Mouse (Mus musculus) ZHBTc4 (cell line): ENCODE data around the gene Iqcf6.
"Not testable (repeated sequence)": the region's sequence is repeated elsewhere in the genome, so short reads cannot be mapped to it uniquely, and the experiment has no call there.

Experiments
- DNase-seq: peaks from one replicate; pipeline ENCODE4 v3.0.0-alpha.2; 2011; ENCODE audit warnings: low read depth, low spot score

Iqcf6 gene

DNA sequence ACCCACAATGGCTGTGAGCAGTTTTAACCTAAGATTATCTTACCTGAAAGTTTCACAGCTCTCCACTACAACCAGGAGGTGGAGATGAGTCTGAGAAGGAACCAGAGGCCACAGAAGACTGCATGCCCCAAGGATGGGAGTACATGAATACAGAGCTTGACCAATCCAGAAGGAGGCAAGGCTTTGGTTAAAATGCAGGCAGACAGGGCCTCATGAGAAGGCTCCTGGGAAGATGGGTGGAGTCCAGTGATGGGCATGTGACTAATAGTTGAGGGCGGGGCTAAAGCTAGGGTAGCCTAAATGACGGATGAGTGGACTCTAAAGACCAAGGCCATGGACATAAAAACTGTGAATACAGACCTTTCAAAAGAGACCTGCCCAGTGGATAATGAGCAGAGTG, at the start of gene Iqcf6:
TSS of gene Iqcf6 (plus strand) at position 301 of the 400 bp plus-strand sequence.
- no peak for DNase-seq

DNA sequence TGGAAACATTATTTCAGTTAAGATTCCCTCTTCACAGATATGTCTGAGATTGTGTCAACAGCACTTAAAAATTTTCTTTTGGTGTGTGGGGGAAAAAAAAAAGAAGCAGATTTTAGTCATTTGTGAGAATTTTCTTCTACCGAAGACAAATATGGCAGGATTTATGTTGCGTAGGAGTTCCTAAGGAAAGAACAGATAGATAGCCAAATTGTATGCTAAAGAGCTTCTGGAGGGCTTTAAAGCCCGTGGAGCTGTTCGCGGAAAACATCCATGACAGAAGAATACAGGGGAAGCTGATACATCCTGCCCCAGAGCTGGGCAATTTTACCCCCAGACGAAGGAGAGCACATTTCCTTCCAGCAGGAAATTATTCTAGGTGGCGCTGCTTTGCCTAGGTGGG, 46.4 kb upstream of the Iqcf6 start:
- no peak for DNase-seq

- DNase-seq, result no peak
These were observed 43.8 kb upstream of the Iqcf6 start for GRCm38 (mm10) chr9:106582552-106582951.

DNA sequence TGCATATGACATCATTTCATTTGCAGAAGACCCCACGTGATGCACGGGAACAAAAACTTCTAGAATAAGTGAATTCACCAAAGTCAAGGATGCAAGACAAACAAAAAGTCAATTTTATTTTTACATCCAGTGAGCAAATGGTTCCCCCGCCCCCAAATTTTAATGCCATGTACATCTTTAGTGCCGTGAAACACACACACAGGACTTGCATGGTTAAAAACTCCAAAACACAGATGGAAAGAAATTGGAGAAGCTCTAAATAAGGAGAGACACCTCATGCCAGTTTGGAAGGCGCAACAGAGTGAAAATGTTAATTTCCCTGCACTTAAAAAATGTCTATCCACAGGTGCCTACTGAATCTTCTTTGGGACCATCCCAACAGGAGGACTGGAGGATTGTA, 34.2 kb upstream of the Iqcf6 start:
- no peak for DNase-seq

GRCm38 (mm10) chr9:106595402-106595801, 31.0 kb upstream of the Iqcf6 start:
- DNase-seq, result not testable (repeated sequence)

DNA sequence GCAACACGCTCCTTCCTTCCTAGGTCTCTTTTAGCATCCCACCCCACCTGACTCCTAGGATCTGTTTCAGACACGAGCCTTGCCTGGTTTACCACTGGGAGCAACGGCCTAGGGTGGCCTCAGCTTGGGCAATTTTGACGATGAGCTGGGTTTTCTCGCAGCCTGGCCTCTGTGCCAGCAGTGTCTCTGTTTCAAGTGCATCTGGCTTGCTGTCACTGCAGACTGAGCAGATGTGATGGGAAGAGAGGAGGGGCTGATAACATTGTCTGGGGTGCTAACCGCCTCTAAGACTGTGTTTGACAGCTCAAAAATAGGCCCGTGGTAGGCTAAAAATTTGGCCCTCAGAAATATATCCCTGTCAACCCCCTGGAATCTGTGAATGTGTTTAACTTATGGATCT, 30.5 kb upstream of the Iqcf6 start:
- DNase-seq, result no peak

- DNase-seq, result peak; percentile 54
These were observed 27.9 kb upstream of the Iqcf6 start for GRCm38 (mm10) chr9:106598466-106598865.

DNA sequence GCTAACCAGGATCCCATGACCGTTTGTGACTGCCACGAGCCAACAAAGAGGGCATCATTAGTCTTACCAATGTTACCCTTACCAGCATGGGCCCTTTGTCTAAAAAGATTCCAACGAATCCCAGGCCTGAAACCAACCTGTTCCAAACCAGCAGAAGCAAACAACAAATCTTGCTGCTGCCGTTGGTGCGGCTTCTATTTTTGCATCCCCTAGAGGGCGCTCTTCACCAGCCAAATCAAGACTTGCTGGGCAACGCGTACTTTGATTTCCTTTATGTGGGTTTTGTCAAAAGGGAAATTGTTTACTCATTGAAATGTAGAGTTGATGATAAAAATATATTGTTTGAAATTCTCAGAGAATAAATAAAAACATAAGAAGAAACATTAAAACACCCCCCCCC, 25.8 kb upstream of the Iqcf6 start:
- DNase-seq, result peak; percentile 86

GRCm38 (mm10) chr9:106610727-106611126, 15.7 kb upstream of the Iqcf6 start:
- no peak for DNase-seq

DNA sequence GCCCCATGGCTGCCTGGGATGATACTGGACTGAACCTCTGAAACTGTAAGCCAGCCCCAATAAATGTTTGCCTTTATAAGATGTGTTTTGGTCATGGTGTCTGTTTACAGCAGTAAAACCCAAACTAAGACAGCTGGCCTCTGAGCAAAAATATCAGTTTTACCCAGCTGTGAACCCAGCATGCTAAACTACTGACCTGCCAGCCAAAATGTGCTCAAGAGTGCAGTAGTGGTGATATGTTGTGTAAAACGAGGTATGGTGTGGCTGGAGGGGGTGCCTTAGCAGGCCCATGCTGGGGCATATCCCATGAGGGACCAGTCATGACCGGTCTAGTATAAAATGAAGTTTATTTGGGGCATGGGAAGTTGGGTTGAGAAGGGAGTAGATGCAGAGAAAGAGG, 12.4 kb upstream of the Iqcf6 start:
- no peak for DNase-seq

DNA sequence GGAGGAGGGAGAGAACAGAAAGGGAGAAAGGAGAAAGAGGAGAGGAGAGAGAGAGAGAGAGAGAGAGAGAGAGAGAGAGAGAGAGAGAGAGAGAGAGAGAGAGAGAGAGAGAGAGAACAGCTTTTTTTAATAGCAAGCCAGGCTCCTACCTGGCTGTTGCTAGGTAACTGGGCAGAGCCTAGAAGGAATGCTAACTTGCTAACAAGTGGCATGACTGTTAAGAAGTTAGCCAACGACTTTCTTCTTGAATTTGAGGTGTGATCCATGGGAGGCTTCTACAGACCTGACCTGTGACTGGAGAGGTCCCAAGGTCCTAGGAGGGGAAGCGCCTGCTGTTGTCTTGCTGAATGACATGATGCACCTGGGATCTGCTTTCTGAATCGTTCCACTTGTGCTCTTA, 11.8 kb upstream of the Iqcf6 start:
- peak; percentile 25 for DNase-seq

DNA sequence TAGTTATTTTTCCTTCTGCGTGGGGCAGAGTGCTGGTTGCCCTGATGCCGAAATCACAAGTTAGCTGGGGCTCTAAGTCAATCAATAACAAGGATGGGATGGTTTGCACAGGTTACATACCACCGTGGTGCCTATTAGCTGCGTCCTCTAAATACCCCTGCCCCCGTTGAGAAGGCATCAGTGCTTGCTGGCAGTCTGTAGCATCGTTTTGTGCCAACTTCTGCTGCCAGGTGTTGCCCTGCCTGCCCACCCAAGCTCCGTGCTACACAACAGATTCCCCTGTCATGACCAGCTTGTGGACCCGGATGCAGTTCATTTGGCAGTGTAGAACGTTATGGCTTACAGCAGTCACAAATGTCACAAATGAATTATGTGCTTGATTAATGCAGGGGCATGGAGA, 10.1 kb upstream of the Iqcf6 start:
- DNase-seq, result no peak

- no peak for DNase-seq
These were observed 8.9 kb upstream of the Iqcf6 start for GRCm38 (mm10) chr9:106617496-106617895.

- DNase-seq, result not testable (repeated sequence)
These were observed 1.4 kb downstream of the Iqcf6 start for GRCm38 (mm10) chr9:106627796-106628195.

- DNase-seq, result peak; percentile 44
These were observed 5.8 kb downstream of the Iqcf6 start for GRCm38 (mm10) chr9:106632185-106632584.

- no peak for DNase-seq
These were observed 11.8 kb downstream of the Iqcf6 start for GRCm38 (mm10) chr9:106638154-106638553.

GRCm38 (mm10) chr9:106641346-106641745, 15.0 kb downstream of the Iqcf6 start:
- no peak for DNase-seq

- peak; percentile 95 for DNase-seq
These were observed 16.7 kb downstream of the Iqcf6 start for GRCm38 (mm10) chr9:106643128-106643527.

DNA sequence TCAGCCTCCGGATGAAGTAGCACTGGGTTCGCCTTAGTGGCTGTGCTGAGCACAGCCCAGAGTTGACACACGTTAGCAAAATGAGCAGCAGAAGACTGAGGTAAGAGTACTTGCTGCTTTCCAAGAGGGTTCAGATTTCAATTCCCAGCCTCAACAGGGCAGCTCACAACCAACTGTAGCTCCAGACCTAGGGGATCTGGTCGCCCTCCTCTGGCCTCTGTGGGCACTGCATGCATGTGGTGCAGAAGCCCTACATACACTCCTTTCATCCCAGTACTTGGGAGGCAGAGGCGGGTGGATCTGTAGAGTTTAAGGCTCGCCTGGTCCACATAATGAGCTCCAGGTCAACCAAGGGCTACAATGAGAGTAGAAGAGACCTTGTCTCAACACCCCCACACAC, 17.4 kb downstream of the Iqcf6 start:
- peak; percentile 92 for DNase-seq

DNA sequence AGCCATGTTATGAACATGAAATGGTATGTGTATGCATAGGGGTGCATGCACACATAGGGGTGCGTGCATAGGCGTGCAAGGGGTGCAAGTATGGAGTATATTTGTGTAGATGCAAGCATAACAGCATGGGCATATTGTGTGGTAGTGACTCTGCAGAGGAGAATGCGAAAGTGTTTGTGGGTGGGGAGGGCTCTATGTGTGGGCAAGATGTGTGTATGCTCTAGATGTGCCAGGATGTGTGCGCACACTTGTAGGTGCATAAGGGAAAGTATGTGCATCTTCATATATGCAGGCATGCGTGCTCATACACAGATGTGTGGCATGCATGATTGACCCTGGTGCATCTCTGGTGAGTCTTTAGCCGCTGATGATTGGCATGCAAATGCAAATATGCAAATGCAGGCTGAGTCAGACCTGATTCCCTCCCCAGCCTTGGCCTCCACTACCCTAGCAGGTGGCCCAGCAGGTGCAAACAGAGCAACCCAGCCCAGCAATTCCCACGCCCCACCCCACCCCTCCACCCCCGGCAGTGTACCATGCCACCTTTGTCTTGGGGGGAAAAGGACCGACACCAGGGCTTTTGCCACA, 19.4 kb downstream of the Iqcf6 start:
- DNase-seq, result peak; percentile 76

DNA sequence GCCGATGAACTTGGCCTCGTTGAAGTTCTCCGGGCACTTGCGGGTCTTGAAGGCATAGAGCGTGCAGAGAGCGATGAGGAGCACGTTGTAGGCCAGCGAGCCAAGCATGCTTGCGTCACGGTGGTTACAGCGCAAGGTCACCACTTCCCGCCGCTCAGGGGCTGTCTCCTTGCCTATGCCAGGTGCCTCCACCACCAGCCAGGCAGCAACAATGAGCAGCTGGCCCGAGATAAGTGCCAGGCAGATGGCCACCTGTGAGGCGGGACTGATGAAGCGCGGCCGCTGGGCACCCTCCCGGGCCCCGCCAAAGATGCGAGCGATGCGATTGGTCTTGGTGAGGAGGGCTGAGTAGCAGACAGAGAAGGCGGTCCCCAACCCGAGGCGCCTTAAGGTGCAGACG, 20.8 kb downstream of the Iqcf6 start:
- no peak for DNase-seq

DNA sequence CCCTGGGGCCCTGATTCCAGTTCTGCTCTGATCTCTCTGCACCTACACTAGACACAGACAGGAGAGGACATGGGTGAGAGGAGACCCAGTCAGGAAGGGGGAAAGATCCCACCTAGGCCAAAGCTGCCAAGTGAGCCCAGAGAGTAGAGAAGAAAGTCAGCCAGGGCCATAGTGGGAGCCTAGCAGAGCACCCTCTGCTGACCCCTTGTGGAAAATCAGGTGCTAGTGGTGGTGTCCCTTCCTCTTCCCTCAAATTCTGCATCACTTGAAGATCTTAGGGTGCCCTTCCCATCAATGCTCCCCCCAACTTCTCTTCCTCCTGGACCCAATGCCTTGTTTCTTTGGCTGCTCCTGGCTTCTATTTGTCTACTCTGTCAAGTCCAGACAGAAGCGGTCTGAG, 26.3 kb downstream of the Iqcf6 start:
- no peak for DNase-seq

DNA sequence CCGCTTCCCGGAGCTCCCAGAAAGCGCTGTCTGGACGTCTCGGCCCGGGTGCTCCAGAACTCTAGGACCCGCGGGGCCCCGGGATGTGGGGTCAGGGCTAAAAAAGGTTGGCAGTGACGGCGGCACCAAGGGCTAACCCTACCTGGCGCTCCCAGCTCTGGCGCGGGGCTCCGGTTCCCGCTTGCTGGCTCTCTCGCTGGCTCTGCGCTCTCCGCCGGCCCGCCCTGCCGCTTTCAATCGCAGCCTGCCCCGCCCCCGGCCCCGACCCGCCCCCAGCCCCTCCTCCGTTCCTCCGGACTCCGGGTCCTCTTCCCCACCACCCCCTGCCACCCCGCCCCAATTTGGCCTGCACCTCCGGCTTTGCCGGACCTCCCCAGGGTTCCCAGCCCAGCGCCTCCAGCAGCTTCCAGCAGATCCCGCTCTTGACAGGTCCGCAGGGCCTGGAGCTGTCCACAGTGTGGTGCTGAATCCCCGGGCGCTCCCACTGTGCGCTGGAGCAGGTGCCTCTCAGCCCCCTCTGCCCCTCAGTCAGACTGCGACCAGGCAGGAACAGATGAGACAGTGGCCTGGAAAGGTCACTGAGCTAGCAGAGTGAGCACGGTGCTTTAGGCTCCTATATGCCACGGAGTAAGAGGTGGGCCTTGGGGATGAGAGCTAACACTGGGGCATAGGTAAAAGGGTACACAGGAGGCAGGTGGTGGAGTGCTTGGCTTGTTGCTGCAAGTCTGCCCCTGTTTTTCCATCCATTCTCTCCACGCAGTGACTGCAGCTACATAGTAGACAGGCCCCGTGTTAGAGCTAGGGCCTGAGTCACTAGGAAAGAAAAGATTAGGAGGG, 29.7 kb downstream of the Iqcf6 start, which contains the start of gene Grm2:
TSS of gene Grm2 (minus strand) at position 199 of the 837 bp plus-strand sequence.
- peak; percentile 94 for DNase-seq
